Mouse (Mus musculus): ENCODE data around the gene Gigyf1.

Gene Gigyf1

GRCm38 (mm10) chr5:137531414-137532130 lies 13.2 kb downstream of the Gigyf1 start:
- in situ Hi-C loops (cut with MboI, MseI), result loop anchor here (5.0 kb wide), 2 partner anchors 66 to 246 kb away; partner anchors contain the start of gene Ppp1r35

DNA sequence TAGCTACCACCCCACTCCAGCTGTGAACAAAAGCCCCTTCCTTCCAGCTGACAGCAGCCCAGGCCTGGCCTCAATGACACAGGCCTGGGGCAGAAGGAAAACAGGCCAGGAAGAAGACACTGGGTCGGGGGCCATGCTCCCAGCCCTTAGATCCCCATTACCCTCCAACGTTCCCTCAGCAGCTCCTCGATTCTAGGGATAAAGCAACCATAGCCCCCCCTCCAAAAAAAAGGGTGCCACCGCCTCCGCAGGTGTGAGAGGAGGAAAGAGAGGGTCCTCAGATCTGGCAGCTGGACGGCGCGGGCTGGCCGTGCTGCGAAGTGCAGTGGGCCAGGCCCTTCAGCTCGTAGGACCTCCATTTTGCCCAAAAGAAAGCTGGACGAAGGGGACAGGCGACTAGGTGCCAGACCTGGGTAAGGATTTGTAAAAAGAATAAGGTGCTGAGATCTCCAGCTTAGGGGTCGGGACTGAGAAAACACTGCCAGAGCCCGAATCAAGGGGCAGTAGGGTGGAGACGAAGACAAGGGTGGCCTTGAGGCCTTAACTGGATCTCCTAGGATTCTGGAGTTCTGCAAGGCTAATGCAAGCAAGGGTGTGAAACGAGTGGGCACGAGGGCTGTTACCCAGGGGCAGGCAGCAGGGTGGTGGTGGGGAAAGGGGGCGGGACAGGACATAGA lies 13.9 kb downstream of the Gigyf1 start:
- in situ Hi-C loops (cut with MboI, MseI), result loop anchor here (5.0 kb wide), 2 partner anchors 65 to 245 kb away; partner anchors contain the start of gene Ppp1r35

GRCm38 (mm10) chr5:137532808-137533116 lies 14.4 kb downstream of the Gigyf1 start:
- in situ Hi-C loops (cut with MboI, MseI), result loop anchor here (5.0 kb wide), 2 partner anchors 65 to 245 kb away; partner anchors contain the start of gene Ppp1r35

DNA sequence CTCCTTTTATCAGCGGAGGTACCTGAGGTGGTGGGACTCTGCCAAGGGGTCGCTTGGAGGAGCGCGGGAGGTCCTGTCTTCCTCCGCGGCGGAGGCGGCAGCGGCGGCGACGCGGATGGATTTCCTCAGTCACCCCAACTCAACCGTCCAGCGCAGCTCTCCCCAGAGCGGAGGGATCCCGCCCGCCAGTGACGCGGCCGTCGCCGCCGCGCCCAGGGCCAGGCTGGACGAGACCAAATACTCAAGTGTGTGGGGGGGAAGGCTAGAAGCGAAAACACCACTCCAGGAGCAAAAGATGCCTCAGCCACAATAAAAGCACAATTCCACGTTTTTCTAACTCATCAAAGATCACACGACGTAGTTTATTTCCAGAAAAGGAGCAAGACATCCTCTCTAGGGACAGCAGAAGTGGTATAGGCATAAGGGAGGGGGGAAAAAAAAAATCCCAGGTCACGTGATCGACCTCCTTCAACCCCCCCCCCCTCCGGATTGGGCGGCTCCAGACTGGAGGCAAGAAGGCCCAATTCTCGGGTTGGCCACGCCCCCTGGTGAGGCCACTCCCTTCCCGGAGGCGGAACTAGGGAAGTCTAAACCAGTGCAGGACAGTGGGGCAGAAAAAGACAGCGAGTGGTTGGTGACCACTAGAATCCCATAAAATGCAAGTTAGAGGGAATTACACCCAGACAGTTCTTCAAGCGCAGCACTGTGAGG lies 14.9 kb downstream of the Gigyf1 start, which contains the start of the genes Epo and Gnb2:
TSS of gene Epo (minus strand) at position 126 of the 711 bp plus-strand sequence.
TSS of gene Gnb2 (minus strand) at position 394 of the 711 bp plus-strand sequence.
- in situ Hi-C loops (cut with MboI, MseI), result loop anchor here (5.0 kb wide), 2 partner anchors 64 to 244 kb away; partner anchors contain the start of gene Ppp1r35

GRCm38 (mm10) chr5:137534762-137535161 lies 16.4 kb downstream of the Gigyf1 start:
- in situ Hi-C loops (cut with MboI, MseI), result loop anchor here (5.0 kb wide), 2 partner anchors 63 to 243 kb away; partner anchors contain the start of gene Ppp1r35

- in situ Hi-C loops (cut with MboI, MseI), result no loop called here
Observed at GRCm38 (mm10) chr5:137535318-137535717, 17.0 kb downstream of the Gigyf1 start.

DNA sequence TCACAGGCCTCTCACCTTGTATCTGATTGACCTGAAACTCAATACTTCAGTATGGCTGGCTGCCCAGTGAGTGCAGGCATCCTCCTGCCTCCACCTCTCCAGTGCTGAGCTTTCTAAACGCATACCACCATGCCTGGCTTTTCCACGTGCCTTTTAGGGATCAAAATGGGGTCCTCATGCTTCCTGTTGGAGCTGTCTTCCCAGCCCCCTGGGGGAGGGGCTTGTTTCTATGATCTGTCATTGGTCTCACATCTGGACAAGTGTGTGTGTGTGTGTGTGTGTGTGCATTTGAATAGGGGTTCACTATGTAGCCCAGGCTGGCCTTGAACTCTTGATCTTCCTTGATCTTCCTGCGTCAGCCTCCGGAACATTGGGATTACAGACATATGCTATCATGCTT lies 19.1 kb downstream of the Gigyf1 start:
- in situ Hi-C loops (cut with MboI, MseI), result no loop called here

GRCm38 (mm10) chr5:137539291-137539801 lies 21.0 kb downstream of the Gigyf1 start:
- in situ Hi-C loops (cut with MboI, MseI), result no loop called here

GRCm38 (mm10) chr5:137540991-137541390 lies 22.6 kb downstream of the Gigyf1 start:
- in situ Hi-C loops (cut with MboI, MseI), result no loop called here

DNA sequence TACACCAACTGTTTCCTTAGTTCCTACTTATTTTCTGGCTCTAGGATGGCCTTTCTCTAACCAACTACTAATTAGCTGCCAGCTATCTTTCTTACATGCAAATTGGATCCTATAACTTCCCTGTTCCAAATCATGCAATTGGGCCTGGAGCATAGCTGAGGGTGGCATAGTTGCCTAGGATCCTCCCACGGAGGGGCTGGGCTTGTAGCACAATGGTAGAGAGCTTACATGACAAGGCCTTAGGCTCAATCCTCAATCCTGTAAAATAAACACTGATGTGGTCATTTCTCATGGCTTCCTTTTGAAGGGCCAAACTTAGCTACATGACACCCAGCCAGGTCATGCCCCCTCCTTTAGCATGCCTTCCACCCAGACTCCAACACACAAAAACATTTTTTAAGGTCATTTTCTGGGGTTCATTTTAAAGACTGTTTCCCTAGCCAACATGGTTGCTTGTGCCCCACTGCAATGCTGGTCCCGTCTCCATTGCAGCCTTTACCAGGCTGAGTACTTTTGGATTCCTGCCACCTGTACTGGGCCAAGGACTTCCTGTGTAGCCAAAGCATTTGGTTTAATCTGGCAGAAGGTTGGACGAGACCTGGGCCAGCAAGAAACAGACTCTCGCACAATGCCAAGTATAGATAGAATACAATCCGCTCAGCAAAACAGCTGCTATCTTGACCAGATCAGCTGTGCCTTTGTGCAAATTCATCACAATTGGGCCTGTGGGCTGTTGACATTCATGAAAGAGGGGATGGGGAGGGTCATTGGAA lies 23.6 kb downstream of the Gigyf1 start:
- in situ Hi-C loops (cut with MboI, MseI), result no loop called here

DNA sequence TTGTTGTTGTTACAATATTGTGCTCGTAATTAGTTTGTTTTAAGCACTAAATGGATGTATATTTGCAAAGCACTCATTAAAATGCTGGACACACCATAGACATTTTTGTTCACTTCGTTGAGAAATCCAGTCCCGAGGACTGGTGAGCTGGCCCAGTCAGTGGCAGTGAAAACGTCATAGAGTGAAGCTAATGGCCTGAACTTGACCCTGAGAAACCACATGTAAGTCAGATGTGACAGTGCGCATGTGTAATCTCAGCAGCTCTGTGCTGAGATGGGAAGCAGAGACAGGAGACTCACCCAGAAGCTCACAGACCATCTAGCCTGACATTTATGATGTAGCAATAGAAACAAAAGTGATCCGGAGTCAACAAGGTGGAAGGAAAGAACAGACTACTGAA lies 26.6 kb downstream of the Gigyf1 start:
- in situ Hi-C loops (cut with MboI, MseI), result no loop called here

DNA sequence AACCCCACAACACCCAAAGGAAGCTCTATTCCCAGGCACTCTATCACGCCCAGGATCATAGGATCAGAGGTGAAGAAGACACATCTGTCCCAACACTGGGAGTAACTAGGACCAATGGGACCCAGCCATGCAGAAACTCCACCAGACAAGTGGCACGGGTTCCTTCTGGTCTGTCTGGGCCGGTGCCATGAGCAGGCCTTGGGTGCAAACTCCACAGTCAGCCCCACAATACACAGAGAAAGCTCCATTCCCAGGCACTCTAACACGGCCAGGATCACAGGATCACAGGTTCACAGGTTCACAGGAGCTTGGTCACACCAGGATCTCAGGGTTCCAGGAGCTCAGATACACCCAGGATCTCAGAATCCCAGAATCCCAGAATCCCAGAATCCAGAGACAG lies 27.2 kb downstream of the Gigyf1 start:
- in situ Hi-C loops (cut with MboI, MseI), result no loop called here

- in situ Hi-C loops (cut with MboI, MseI), result no loop called here
Observed at GRCm38 (mm10) chr5:137549840-137550239, 31.5 kb downstream of the Gigyf1 start.

- in situ Hi-C loops (cut with MboI, MseI), result no loop called here
Observed at GRCm38 (mm10) chr5:137551119-137551518, 32.8 kb downstream of the Gigyf1 start.

GRCm38 (mm10) chr5:137553000-137553399 lies 34.7 kb downstream of the Gigyf1 start:
- in situ Hi-C loops (cut with MboI, MseI), result no loop called here

DNA sequence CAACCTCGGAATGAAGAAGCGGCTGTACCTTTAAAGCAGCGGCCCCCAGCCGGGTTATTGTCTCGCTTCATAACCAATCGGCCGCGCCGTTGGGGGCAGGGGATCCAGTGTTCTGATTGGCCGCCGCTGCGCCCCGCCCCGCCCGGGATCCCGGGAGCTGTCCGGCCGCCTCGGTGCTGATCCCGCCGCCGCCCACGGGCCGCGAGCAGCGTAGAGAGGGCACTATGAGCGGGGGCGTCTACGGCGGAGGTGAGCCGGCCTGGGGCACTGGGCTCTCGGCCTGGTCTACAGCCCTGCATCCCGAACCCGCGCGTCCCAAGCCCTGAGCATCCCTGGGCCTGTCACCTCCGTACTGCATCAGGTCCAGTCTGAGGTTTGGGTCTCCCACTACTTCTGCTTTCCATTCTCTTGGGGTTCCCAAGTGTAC lies 35.1 kb downstream of the Gigyf1 start, which contains the start of gene Actl6b:
TSS of gene Actl6b (plus strand) at position 107 of the 427 bp plus-strand sequence.
- in situ Hi-C loops (cut with MboI, MseI), result no loop called here

- in situ Hi-C loops (cut with MboI, MseI), result no loop called here
Observed at GRCm38 (mm10) chr5:137553898-137554297, 35.5 kb downstream of the Gigyf1 start.

- in situ Hi-C loops (cut with MboI, MseI), result no loop called here
Observed at GRCm38 (mm10) chr5:137561556-137561955, 43.2 kb downstream of the Gigyf1 start.

DNA sequence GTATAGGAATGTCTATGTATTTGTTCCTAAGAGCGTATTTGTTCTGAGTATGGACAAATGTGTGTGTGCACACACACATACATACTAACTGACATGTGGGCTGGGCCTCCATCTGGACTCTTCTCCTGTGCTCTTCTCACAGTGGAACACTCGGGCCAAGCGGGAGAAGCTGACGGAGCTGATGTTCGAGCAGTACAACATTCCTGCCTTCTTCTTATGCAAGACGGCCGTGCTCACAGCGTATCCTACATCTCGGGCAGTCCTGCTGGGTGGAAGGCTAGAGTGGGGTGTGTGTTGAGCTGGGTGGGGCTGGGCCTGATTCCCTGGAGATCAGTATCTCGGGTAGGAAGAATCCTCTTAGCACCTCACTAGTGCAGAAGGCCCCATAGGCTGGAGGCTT lies 44.6 kb downstream of the Gigyf1 start:
- in situ Hi-C loops (cut with MboI, MseI), result no loop called here

- in situ Hi-C loops (cut with MboI, MseI), result no loop called here
Observed at GRCm38 (mm10) chr5:137565744-137566143, 47.4 kb downstream of the Gigyf1 start.

DNA sequence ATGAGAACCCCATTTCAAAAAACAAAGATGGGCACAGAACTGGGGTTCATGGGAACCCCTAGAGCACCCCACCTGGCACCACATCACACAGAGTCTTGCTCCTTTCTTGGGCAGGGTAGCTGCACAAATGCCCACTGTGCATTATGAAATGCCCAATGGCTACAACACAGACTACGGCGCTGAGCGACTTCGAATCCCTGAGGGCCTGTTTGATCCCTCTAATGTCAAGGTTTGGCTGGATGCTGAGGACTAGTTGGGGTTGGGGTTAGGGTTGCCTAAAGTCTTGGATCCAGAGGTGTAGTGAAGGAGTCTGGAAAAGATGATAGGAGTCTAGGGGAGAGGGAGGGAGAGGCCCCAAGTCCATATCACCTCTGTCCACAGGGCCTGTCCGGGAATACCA lies 48.1 kb downstream of the Gigyf1 start:
- in situ Hi-C loops (cut with MboI, MseI), result no loop called here
